Mouse (Mus musculus) hindbrain, embryonic 12.5 days (tissue): Measurements from ENCODE around the gene Suco. TPM values are rescaled to one million over a fixed set of nuclear protein-coding genes. Genes with fewer than 3 reads are reported as not detected.

Experiments used
- ATAC-seq: fragments of 200-750 bp; cut with Nextera tagmentation; 2 replicates; pipeline ENCODE4 v1.8.0; 2017; ENCODE audit warnings: moderate TSS enrichment; ENCODE audit not compliant: low FRiP score
- H3K27ac ChIP-seq: fragments of 300-500 bp; sonication (generic); 2 replicates; pipeline ENCODE4 v1.5.1; 2016; ENCODE audit warnings: mild to moderate bottlenecking
- H3K27me3 ChIP-seq: fragments of 300-500 bp; sonication (generic); 2 replicates; pipeline ENCODE4 v1.6.1; 2016; ENCODE audit warnings: mild to moderate bottlenecking
- H3K36me3 ChIP-seq: fragments of 300-500 bp; sonication (generic); 2 replicates; pipeline ENCODE4 v1.6.1; 2016; ENCODE audit warnings: mild to moderate bottlenecking
- H3K4me1 ChIP-seq: fragments of 300-500 bp; sonication (generic); 2 replicates; pipeline ENCODE4 v1.6.1; 2016
- H3K4me2 ChIP-seq: fragments of 300-500 bp; sonication (generic); replicated peaks from 2 replicates; pipeline ENCODE4 v1.6.1; 2016; ENCODE audit warnings: mild to moderate bottlenecking
- H3K4me3 ChIP-seq: fragments of 300-500 bp; sonication (generic); 2 replicates; pipeline ENCODE4 v1.5.1; 2016; ENCODE audit warnings: mild to moderate bottlenecking
- H3K9ac ChIP-seq: fragments of 300-500 bp; sonication (generic); 2 replicates; pipeline ENCODE4 v1.6.1; 2016; ENCODE audit warnings: mild to moderate bottlenecking, moderate library complexity
- H3K9me3 ChIP-seq: fragments of 300-500 bp; sonication (generic); replicated peaks from 2 replicates; pipeline ENCODE4 v1.6.1; 2016; ENCODE audit warnings: mild to moderate bottlenecking
- WGBS: fragments of 180-500 bp; shearing (Covaris S2); methylation state at CpG from one replicate; pipeline ENCODE4 v1.1.7; 2016; 5-methylcytosine and 5-hydroxymethylcytosine counted together
- polyA plus RNA-seq: library from polyadenylated mRNA; unstranded; fragments of >200 nt; fragmentation: Nextera tagmentation; extraction: Ambion mirVana; gene quantifications from 2 replicates; pipeline ENCODE4 v1.2.1, GENCODE M21; 2016

The Suco gene
- polyA plus RNA-seq, 1 experiment from 2014 or later: 39.4 TPM

GRCm38 (mm10) chr1:161799791-161800190, 76.7 kb downstream of the Suco start:
- no peak overlapping the region for H3K9ac ChIP-seq
- no peaks in the 10 kb centered on the region for H3K4me1 ChIP-seq

GRCm38 (mm10) chr1:161798866-161799265, 77.6 kb downstream of the Suco start:
- ATAC-seq: no peak
- Histone ChIP-seq H3K27me3 (no peaks in the 10 kb centered on the region), H3K4me2 (no peak overlapping the region), H3K36me3 (no peaks in the 10 kb centered on the region), H3K27ac (no peak overlapping the region), H3K9me3 (no peaks in the 10 kb centered on the region), H3K4me1 (no peaks in the 10 kb centered on the region), H3K4me3 (no peak overlapping the region), H3K9ac (no peak overlapping the region)
- 94% methylated on average over 3 of the region's 3 CpGs for WGBS

More at GRCm38 (mm10) chr1:161799791-161800190, 76.7 kb downstream of the Suco start:
- Histone ChIP-seq H3K27ac (no peak overlapping the region), H3K9me3 (no peaks in the 10 kb centered on the region), H3K36me3 (no peaks in the 10 kb centered on the region), H3K27me3 (no peaks in the 10 kb centered on the region), H3K4me3 (no peak overlapping the region), H3K4me2 (no peak overlapping the region)
- no peak for ATAC-seq

- Histone ChIP-seq H3K27me3 (no peaks in the 10 kb centered on the region), H3K4me2 (no peak overlapping the region), H3K4me3 (no peak overlapping the region), H3K9me3 (no peaks in the 10 kb centered on the region), H3K36me3 (no peaks in the 10 kb centered on the region), H3K9ac (no peak overlapping the region), H3K27ac (no peak overlapping the region), H3K4me1 (no peaks in the 10 kb centered on the region)
- no peak for ATAC-seq
- WGBS: 89% methylated on average over 10 of the region's 10 CpGs
These were observed 81.9 kb downstream of the Suco start for GRCm38 (mm10) chr1:161794447-161795211.

- no peak overlapping the region for H3K9ac ChIP-seq
- WGBS: 78% methylated on average over 3 of the region's 3 CpGs
- H3K9me3 ChIP-seq: no peaks in the 10 kb centered on the region
- no peak overlapping the region for H3K4me3 ChIP-seq
- H3K27ac ChIP-seq: no peak overlapping the region
- H3K36me3 ChIP-seq: no peaks in the 10 kb centered on the region
- no peaks in the 10 kb centered on the region for H3K4me1 ChIP-seq
- no peak for ATAC-seq
- H3K27me3 ChIP-seq: no peaks in the 10 kb centered on the region
- no peak overlapping the region for H3K4me2 ChIP-seq
These were observed 83.2 kb downstream of the Suco start for GRCm38 (mm10) chr1:161793321-161793720.

GRCm38 (mm10) chr1:161792687-161792969, 83.9 kb downstream of the Suco start:
- Histone ChIP-seq H3K4me2 (no peak overlapping the region), H3K36me3 (no peaks in the 10 kb centered on the region), H3K27me3 (no peaks in the 10 kb centered on the region), H3K4me1 (no peaks in the 10 kb centered on the region), H3K9ac (no peak overlapping the region), H3K4me3 (no peak overlapping the region), H3K27ac (no peak overlapping the region), H3K9me3 (no peaks in the 10 kb centered on the region)
- no peak for ATAC-seq
- WGBS: 90% methylated on average over 4 of the region's 4 CpGs

- no peaks in the 10 kb centered on the region for H3K27me3 ChIP-seq
- 88% methylated on average over 8 of the region's 8 CpGs for WGBS
- no peak overlapping the region for H3K9ac ChIP-seq
- H3K9me3 ChIP-seq: no peaks in the 10 kb centered on the region
- ATAC-seq: no peak
- no peak overlapping the region for H3K4me3 ChIP-seq
- H3K4me2 ChIP-seq: no peak overlapping the region
- no peaks in the 10 kb centered on the region for H3K4me1 ChIP-seq
- H3K36me3 ChIP-seq: no peaks in the 10 kb centered on the region
- no peak overlapping the region for H3K27ac ChIP-seq
These were observed 84.4 kb downstream of the Suco start for GRCm38 (mm10) chr1:161791854-161792686.

GRCm38 (mm10) chr1:161788339-161788738, 88.1 kb downstream of the Suco start, which contains the start of gene Fasl:
Fasl (minus strand) TSS chr1:161788495.
- H3K36me3 ChIP-seq: no peaks in the 10 kb centered on the region
- H3K27ac ChIP-seq: no peak within 1 kb of the TSS
- H3K27me3 ChIP-seq: no peaks in the 10 kb centered on the region
- H3K4me3 ChIP-seq: no peak within 1 kb of the TSS
- no peaks in the 10 kb centered on the region for H3K9me3 ChIP-seq
- 88% methylated on average over 9 of the region's 9 CpGs for WGBS
- ATAC-seq: no peak
- no peak within 1 kb of the TSS for H3K9ac ChIP-seq
- H3K4me1 ChIP-seq: no peaks in the 10 kb centered on the region
- no peak within 1 kb of the TSS for H3K4me2 ChIP-seq

GRCm38 (mm10) chr1:161782725-161783124, 93.8 kb downstream of the Suco start:
- Histone ChIP-seq H3K9me3 (no peaks in the 10 kb centered on the region), H3K4me3 (no peak overlapping the region), H3K27me3 (no peaks in the 10 kb centered on the region), H3K4me2 (no peak overlapping the region), H3K4me1 (no peaks in the 10 kb centered on the region), H3K36me3 (no peaks in the 10 kb centered on the region), H3K27ac (no peak overlapping the region), H3K9ac (no peak overlapping the region)
- 79% methylated on average over 2 of the region's 2 CpGs for WGBS
- no peak for ATAC-seq

GRCm38 (mm10) chr1:161781594-161781993, 94.9 kb downstream of the Suco start:
- H3K9me3 ChIP-seq: no peaks in the 10 kb centered on the region
- ATAC-seq: no peak
- no peak overlapping the region for H3K9ac ChIP-seq
- H3K36me3 ChIP-seq: no peaks in the 10 kb centered on the region
- H3K27me3 ChIP-seq: no peaks in the 10 kb centered on the region
- H3K27ac ChIP-seq: no peak overlapping the region
- H3K4me1 ChIP-seq: no peaks in the 10 kb centered on the region
- H3K4me2 ChIP-seq: no peak overlapping the region
- H3K4me3 ChIP-seq: no peak overlapping the region
- WGBS: 93% methylated on average over 5 of the region's 5 CpGs

GRCm38 (mm10) chr1:161779057-161779456, 97.4 kb downstream of the Suco start:
- no peak overlapping the region for H3K27ac ChIP-seq
- no peak for ATAC-seq
- H3K4me2 ChIP-seq: no peak overlapping the region
- H3K36me3 ChIP-seq: no peaks in the 10 kb centered on the region
- H3K9me3 ChIP-seq: no peaks in the 10 kb centered on the region
- H3K4me3 ChIP-seq: no peak overlapping the region
- no peaks in the 10 kb centered on the region for H3K27me3 ChIP-seq
- no peak overlapping the region for H3K9ac ChIP-seq
- no peaks in the 10 kb centered on the region for H3K4me1 ChIP-seq

- Histone ChIP-seq H3K4me3 (no peak overlapping the region), H3K4me1 (no peaks in the 10 kb centered on the region), H3K27ac (no peak overlapping the region), H3K9me3 (no peaks in the 10 kb centered on the region), H3K9ac (no peak overlapping the region), H3K27me3 (no peaks in the 10 kb centered on the region), H3K36me3 (no peaks in the 10 kb centered on the region), H3K4me2 (no peak overlapping the region)
- no peak for ATAC-seq
- 87% methylated on average over 6 of the region's 6 CpGs for WGBS
These were observed 101.3 kb downstream of the Suco start for GRCm38 (mm10) chr1:161775151-161775550.

- WGBS: 86% methylated on average over 2 of the region's 2 CpGs
- H3K9ac ChIP-seq: no peak overlapping the region
- H3K4me1 ChIP-seq: no peaks in the 10 kb centered on the region
- no peaks in the 10 kb centered on the region for H3K36me3 ChIP-seq
- H3K27me3 ChIP-seq: no peaks in the 10 kb centered on the region
- no peak overlapping the region for H3K4me3 ChIP-seq
- H3K9me3 ChIP-seq: no peaks in the 10 kb centered on the region
- no peak for ATAC-seq
- no peak overlapping the region for H3K27ac ChIP-seq
- no peak overlapping the region for H3K4me2 ChIP-seq
These were observed 105.2 kb downstream of the Suco start for GRCm38 (mm10) chr1:161771293-161771692.

- WGBS: 89% methylated on average over 1 of the region's 1 CpGs
- no peaks in the 10 kb centered on the region for H3K36me3 ChIP-seq
- no peak for ATAC-seq
These were observed 107.2 kb downstream of the Suco start for GRCm38 (mm10) chr1:161769329-161769728.

More at GRCm38 (mm10) chr1:161769329-161769728, 107.2 kb downstream of the Suco start:
- no peak overlapping the region for H3K4me2 ChIP-seq
- H3K27ac ChIP-seq: no peak overlapping the region
- no peaks in the 10 kb centered on the region for H3K27me3 ChIP-seq
- H3K4me3 ChIP-seq: no peak overlapping the region
- H3K9ac ChIP-seq: no peak overlapping the region
- H3K4me1 ChIP-seq: no peaks in the 10 kb centered on the region
- H3K9me3 ChIP-seq: no peaks in the 10 kb centered on the region
